Mouse (Mus musculus) A20 (cell line): ENCODE measurements around the gene Dnajb2.
A peak's percentile ranks its signal among the peaks of the same experiment; 100 is the strongest.

Experiments
- DNase-seq: peaks from one replicate; pipeline ENCODE4 v3.0.0-alpha.2; 2011; ENCODE audit warnings: low read depth, low spot score

The Dnajb2 gene

DNA sequence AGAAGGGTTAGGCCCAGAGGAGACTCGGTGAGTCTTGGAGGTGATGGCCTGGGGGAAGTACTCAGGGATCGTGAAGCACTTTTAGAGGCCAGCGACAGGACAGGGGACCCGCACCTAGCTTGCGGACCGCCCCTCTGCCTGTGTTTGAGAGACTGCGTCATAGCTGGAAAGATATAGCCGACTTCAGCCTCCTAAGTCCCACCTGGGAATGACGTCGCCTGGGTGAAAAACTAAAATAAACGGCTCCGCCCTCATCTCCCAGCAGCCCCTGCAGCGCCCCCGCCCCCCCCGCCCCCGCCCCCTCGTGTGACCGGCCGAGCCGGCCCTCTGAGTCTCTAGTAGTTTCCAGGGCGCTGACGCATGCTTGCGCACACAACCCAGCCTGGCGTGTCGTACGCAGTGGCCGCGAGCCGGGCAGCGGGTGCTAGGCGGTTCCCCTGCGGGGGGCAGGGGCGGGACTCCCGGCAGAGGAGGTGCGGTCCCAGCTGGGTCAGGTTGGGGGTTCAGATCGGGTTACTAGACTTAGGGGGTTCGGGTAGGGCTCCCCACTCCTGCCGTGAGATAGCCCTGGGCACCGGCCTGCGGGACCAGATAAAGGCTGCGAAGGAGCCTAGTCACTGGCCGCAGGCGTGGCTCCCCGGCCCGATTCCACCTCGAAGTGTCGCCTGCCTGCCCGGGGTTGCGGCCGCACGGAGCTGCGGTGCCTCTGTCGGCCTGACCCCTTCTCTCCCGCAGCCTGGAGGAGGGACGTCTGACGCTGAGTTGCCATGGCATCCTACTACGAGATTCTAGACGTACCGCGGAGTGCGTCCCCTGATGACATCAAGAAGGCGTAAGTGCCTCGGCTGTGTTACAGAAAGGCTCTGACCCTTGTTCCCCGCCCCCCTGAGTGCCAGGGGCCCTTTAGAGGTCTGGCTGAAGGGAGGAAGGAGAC is at the start of gene Dnajb2:
Gene Dnajb2, plus strand, starts transcription at position 290 of the 934 bp plus-strand sequence.
- DNase-seq, result peak; percentile 89

DNA sequence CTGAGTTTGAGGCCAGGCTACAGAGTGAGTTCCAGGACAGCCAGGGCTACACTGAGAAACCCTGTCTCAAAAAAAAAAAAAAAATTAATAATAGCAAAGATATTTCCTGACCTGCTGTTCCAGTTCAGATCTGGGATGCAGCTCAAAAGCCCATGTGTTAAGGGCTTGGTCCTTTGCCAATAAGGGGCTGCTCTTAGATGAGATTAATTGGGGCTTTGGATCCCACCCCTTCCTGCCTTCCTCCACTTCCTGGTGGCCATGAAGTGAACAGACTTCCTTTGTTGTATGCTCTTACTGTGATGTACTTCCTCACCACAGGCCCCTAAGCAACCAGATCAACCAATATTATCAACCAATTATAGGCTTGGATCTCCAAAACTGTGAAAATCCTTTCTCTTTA is 49.1 kb upstream of the Dnajb2 start:
- no peak for DNase-seq

DNA sequence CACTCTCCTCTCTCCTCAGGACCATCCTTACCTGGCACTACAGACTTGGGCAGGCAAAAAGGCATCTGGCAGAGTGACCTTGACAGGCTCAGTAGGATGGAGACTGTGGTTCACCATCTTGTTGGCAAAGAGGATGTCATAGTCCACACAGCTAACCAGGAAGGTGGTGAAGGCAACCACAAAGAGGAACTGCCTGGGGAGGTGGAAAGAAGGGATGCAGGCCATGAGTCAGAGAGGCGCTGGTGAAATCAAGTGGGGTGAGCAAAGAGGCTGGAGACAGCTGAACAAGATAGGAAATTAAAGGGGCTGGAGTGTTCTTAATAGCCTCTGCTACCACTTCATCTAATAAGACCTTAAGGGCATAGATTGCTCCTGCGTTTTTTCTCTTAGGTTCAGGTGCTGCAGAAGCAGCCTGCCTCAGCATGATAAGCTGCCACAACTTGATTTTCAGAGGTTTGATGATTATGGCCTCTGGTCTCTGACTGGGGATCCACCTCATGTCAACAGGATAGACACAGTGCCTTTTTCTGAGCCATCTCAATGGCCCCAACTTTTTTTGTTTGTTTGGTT is 48.2 kb upstream of the Dnajb2 start:
- no peak for DNase-seq

DNA sequence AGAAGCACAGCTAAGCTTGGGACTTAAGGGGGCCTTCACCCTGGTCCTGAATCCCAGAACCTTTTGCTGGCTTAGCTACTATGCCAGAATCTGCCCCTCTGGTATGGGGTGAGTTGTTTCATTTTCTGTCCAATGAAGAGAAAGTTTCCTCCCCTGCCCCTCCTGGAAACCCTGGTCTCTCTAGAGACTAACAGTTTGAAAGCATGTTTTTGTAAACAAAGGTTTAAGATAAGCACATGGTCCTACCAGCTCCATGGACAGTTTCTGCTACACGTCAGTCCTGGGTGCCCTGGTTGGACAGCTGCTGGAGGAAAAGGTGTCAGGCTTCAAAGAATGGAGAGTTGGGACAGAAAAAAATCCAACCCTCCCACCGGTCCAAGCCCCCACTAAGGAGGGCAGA is 45.6 kb upstream of the Dnajb2 start:
- peak; percentile 33 for DNase-seq

DNA sequence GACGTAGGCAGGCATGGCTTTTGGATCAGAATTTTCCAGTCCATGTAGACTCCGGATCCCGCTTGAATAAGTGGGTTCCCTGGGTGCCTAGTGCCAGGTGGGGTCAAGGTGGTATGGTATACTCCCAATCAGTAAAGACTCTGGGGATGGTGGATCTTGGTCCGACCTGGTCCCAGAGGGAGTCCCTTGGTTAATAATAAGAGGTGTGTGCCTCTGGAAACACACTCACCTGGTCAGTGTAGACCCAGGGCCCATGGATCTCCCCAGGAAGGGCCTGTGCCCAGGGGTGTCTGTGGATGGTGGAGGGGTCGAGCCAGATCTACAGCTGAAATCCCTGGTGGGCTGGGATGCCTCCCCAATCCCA is 45.0 kb upstream of the Dnajb2 start:
- DNase-seq, result no peak

- peak; percentile 99 for DNase-seq
These were observed 44.4 kb upstream of the Dnajb2 start, which contains the start of the genes Ankzf1 and Atg9a for GRCm38 (mm10) chr1:75191622-75192402. Gene Ankzf1, plus strand, starts transcription at chr1:75192151. Gene Atg9a, minus strand, starts transcription at chr1:75192196.

GRCm38 (mm10) chr1:75192452-75192851 is 43.8 kb upstream of the Dnajb2 start:
- peak; percentile 87 for DNase-seq

GRCm38 (mm10) chr1:75201236-75201635 is 35.0 kb upstream of the Dnajb2 start:
- no peak for DNase-seq

DNA sequence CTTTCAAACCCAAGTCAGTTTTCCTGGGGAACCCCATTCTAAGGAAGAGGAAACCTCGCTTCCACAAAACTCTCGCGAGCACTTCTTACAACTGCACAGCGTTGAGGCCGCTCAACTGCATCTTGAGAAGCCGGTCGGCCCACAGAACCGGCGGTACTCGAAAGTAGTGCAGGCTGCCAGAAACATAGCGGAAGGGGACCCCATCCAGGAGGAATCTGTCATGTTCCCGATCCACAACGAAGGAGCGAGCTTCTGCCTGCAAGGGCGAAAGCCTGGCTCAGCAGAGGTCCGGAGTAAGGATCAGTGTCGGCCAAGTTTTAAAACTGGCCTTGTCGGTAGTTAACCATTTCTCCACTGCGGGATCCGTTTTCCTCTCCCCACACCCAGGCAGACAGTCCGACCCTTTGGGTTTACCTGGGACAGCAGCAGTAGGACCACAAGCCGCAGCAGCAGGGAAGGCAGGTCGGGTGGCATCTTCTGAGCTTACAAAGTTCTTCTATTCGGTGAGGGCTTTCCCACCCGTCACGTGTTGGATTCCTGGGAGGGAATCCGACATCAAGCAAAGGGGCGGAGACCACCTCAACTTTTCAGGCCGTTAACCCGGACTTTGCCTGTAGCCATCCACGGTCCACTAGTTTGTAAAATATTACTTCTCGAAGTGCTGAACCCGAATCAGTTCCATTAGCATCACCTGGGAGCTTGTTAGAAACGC is 27.1 kb upstream of the Dnajb2 start:
- no peak for DNase-seq

DNA sequence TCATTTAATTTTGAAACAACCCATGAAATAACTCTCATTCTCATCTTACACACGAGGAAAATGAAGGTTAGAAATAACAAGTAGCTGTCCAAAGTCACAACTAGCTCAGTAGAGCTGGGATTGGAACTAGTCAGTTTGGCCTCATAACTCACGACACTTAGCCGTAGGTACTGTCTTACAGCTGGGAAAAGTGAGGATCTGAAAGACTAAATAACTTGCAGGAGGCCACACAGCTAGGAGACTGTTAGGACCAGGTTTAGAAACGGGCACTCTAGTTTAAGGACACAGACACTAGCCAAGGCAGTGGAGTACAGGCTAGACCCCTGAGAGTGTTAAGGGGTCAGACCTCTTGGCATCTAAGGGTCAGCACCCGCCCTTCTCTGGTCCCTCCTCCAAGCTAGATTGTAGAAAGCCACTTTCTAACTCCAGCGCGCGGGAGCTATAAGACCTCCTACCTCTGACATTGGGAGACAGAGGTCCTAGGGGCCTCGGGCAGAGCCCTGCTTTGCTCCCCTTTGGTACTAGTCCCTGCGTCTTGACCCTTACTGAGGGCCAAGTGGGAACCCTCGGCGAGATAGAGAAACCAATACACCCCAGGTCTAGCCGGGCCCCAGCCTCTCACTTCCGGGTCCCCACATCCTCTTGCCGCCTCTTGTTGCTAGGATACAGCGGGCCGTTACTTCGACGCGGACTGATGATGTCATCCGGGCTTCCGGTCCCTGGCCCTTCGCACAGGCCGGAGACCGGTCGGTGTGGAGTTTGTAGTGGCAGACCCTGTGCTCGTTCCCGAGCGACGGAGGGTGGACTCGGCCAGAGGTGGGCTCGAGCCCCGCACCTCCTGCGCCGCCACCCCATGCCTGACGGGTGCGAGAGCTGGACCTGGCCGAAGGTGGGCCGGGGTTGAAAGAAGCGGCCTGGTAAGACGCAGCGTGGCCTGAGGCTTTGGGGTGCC is 25.8 kb upstream of the Dnajb2 start, which contains the start of the genes Glb1l and Stk16:
Gene Glb1l, minus strand, starts transcription at position 678 of the 952 bp plus-strand sequence.
Gene Stk16, plus strand, starts transcription at position 703 of the 952 bp plus-strand sequence.
- DNase-seq, result peak; percentile 97

- no peak for DNase-seq
These were observed 25.0 kb upstream of the Dnajb2 start for GRCm38 (mm10) chr1:75211141-75211708.

DNA sequence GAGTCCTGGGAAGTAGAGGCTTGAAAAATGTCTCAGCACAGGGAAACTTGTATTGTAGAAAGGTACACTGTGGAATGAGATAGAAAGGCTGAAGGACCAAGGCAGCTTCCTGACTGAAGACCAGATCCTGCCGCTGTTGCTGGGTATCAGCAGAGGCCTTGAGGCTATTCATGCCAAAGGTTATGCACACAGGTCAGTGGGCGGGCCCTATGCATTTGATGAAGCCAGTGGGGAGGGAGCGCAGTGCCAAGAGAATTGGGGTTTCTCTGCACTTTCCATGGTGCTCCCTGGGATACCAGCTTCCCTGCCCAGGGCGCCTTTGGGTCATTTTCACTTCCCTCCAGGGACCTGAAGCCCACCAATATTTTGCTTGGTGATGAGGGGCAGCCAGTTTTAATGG is 23.7 kb upstream of the Dnajb2 start:
- DNase-seq, result no peak

GRCm38 (mm10) chr1:75213096-75213495 is 23.1 kb upstream of the Dnajb2 start:
- no peak for DNase-seq

- DNase-seq, result no peak
These were observed 21.8 kb upstream of the Dnajb2 start for GRCm38 (mm10) chr1:75214442-75214841.

DNA sequence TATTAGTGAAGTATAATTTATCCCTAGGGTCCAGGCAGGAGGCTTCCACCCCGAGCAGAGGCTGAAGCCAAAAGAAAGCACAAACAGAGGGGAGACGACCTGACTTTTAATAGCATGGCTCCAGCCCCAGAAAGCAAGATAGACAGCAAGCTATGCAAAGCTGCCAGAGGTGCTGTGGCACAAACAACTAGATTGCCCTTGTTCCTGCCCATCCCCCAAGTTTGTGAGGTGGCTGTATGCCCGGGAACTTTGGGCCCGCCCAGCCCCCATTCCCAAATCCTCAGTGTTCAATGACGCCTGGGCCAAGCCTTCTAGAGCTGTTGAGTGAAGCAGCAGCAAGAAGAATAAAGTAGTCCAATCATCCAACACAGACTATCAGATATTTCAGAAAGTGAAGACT is 21.3 kb upstream of the Dnajb2 start:
- DNase-seq, result no peak

GRCm38 (mm10) chr1:75215785-75216184 is 20.4 kb upstream of the Dnajb2 start:
- no peak for DNase-seq

DNA sequence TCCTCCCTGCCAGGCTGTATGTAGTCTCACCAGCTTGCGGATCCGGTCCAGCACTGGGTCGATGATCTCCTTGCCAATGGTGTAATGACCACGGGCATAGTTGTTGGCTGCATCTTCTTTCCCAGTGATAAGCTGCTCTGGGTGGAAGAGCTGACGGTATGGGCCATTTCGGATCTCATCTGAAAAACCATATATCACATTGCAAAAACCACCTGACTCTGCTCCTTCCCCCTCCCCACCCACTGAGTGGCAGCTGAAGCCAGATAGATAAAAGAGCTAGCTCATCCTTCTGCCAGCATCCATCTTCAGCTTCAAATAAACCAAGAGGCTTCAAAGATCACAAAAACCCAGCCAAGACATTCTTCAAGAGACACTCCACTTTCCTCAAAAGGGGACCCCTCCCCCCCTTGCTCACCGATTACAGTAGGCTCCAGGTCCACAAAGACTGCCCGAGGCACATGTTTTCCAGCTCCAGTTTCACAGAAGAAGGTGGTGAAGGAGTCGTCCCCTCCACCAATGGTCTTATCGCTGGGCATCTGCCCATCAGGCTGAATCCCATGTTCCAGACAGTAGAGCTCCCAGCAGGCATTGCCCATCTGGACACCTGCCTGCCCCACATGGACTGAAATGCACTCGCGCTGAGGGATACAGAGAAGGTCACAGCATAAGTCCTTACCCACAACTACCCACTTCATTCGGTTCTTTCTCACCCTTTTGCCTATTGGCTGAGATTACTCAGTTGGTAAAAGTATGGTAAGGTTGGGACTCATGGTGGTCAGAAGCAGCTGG is 19.2 kb upstream of the Dnajb2 start:
- peak; percentile 12 for DNase-seq

- no peak for DNase-seq
These were observed 18.3 kb upstream of the Dnajb2 start for GRCm38 (mm10) chr1:75217893-75218226.
